Mouse (Mus musculus) spleen, adult 2 months (tissue): ENCODE data around the gene Card14. TPM values are rescaled to one million over a fixed set of nuclear protein-coding genes. Genes with fewer than 3 reads are reported as not detected.

Experiments
- DNase-seq, 2 experiments: peaks; one replicate each; pipeline versions ENCODE4 v3.0.0 to v3.0.0-alpha.2; 2012 to 2021; ENCODE audit warnings: low spot score in 2 of 2, low read depth in 1 of 2
- H3K27ac ChIP-seq: fragments of 200-500 bp; 2 replicates; pipeline ENCODE4 v1.5.1; 2012; ENCODE audit warnings: low read length, inconsistent platforms; ENCODE audit not compliant: insufficient read depth
- H3K27me3 ChIP-seq: fragments of 200-500 bp; 2 replicates; pipeline ENCODE4 v1.6.1; 2012; ENCODE audit warnings: mild to moderate bottlenecking, moderate library complexity, low read length, inconsistent platforms; ENCODE audit not compliant: control insufficient read depth, insufficient read depth
- H3K36me3 ChIP-seq: fragments of 200-500 bp; 2 replicates; pipeline ENCODE4 v1.6.1; 2012; ENCODE audit warnings: mild to moderate bottlenecking, low read length, inconsistent platforms; ENCODE audit not compliant: control insufficient read depth, insufficient read depth
- H3K4me1 ChIP-seq: fragments of 200-500 bp; 2 replicates; pipeline ENCODE4 v1.6.1; 2011; ENCODE audit warnings: inconsistent platforms; ENCODE audit not compliant: control insufficient read depth, insufficient read depth, insufficient read length
- H3K4me3 ChIP-seq: fragments of 200-500 bp; 2 replicates; pipeline ENCODE4 v1.5.1; 2011; ENCODE audit warnings: mild to moderate bottlenecking, inconsistent platforms; ENCODE audit not compliant: insufficient read depth, insufficient read length; ENCODE audit errors: extremely low read depth
- CTCF ChIP-seq: fragments of 200-500 bp; IDR thresholded peaks from 2 replicates; pipeline ENCODE4 v1.5.1; 2011; ENCODE audit warnings: mild to moderate bottlenecking, inconsistent platforms; ENCODE audit not compliant: insufficient read depth, insufficient read length, insufficient replicate concordance; ENCODE audit errors: extremely low read depth
- POLR2A ChIP-seq: fragments of 200-500 bp; IDR thresholded peaks from 2 replicates; pipeline ENCODE4 v1.6.1; 2011; ENCODE audit warnings: low read depth, low read length, inconsistent platforms
- WGBS: fragments of 180-500 bp; shearing (Covaris S2); methylation state at CpG from one replicate; pipeline ENCODE4 v1.1.7; 2018; 5-methylcytosine and 5-hydroxymethylcytosine counted together
- polyA plus RNA-seq: library from polyadenylated mRNA; depleted of rRNA; stranded (reverse); fragments of >200 nt; gene quantifications from 2 replicates; pipeline ENCODE4 v1.2.3, GENCODE M21; 2012; rRNA removed

Card14 gene
- polyA plus RNA-seq, 1 experiment: 0.02 TPM

DNA sequence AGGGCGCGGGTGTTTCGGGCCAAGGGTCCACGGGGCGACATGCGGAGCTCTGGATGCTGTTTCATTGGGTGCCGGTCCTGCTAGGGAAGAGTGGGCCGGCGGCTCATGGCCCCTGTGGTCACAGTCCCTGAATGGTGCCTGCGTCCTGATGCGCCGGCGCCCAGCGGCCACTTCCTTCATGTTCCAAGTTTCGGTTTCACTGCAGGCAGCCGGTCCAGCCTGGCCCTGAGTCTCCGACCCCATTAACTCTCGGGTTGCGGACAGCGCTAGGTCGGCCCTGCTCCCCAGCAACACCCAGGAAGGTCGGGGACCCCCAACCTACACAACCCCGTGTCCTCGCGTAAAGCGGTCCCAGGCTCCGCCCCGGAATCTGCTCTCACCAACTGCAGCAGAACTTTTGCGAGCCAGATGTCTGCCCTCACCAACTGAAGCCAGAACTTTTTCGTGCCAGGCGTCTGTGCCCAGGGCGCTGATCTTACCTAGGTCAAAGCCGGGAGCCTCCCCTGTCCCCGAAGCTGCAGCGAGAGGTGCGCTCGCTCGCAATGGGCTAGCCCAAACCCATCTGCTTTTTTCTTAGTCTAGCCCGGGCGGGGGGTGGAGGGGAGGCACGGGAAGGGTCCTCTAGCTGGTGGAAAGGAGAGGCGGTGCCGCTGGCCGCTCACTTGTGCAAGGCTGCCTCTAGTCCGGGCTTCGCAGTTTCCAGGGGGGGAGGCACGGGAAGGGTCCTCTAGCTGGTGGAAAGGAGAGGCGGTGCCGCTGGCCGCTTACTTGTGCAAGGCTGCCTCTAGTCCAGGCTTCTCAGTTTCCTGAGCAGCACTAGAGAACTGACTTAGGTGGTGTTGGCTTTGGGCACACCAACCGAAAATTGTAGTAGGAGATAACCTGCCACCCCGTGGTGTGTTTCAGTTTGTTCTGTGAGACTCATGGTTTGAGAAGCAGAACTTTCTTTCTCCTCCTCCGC lies 83.0 kb downstream of the Card14 start:
- Histone ChIP-seq H3K27me3 (no peaks in the 10 kb centered on the region), H3K27ac (peak overlapping the region; percentile 95), H3K36me3 (no peaks in the 10 kb centered on the region), H3K4me1 (peaks cover 32% of the 10 kb centered on the region), H3K4me3 (peak overlapping the region; percentile 95)
- TF ChIP-seq POLR2A (no peak; the same call in none of the 2 replicates), CTCF (no peak)
- WGBS: 2% methylated on average over 53 of the region's 53 CpGs
- peak in 1 of 2 experiments; percentile 63 for DNase-seq

DNA sequence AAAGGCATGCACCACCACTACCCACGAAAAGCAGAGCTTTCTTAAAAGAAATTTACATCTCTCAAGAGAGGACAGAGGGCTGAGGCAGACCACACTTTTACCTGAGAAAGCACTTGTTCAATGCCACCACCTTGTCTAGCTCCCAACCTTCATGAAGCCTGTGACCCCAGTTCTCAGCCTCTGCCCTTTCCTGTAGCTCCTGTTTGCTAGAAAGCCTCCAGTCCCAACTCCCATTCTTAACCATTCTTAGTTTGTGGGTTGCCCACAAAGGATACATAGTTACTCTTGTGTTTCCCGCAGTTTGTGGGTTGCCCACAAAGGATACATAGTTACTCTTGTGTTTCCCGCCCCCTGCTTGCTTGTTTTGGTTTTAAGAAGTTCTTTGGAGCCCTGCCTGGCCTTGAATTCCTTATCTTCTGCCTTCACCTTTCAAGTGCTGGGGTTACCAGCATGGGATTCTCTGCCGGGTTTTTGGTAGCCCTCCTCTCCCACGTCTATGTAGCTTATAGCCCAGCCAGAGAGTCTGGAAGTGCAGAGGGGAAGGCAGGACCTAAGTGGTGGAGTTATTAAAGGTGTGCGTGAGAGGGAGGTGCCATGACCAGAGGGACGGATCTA lies 83.9 kb downstream of the Card14 start:
- H3K36me3 ChIP-seq: no peaks in the 10 kb centered on the region
- TF ChIP-seq POLR2A: no peak
- TF ChIP-seq CTCF: no peak
- no peaks in the 10 kb centered on the region for H3K27me3 ChIP-seq
- peak overlapping the region; percentile 95 for H3K4me3 ChIP-seq
- DNase-seq: no peak
- H3K27ac ChIP-seq: peak overlapping the region; percentile 95
- 14% methylated on average over 7 of the region's 7 CpGs for WGBS
- H3K4me1 ChIP-seq: peaks cover 32% of the 10 kb centered on the region

DNA sequence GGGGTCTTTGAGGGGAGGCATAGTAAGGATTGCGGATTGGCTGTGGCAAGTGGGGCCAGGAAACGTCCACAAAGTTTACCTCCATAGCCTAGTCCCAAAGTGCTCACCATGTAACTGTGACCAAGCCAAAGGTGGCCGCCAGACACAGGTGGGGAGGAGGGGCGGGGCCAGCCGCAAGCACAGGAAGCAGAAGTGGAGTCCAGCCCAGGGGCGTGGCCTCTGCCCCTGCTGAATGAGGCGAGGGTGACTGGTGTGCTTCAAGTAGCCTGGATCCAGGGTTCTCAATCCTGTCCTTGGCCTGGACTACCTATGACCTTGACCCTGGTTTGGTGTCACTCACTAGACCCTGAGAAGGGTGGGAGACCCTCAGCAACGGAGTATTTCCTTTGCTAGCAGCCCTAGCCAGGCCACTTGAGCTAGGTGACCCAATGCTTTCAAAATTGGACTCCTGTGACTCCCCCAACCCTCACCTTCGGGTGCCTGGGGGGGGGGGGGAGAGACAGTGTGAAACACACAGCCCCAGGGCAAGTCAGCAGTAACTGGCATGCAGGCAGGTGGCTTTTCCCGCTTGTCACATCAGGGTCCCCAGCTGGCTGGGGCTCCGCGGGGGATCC lies 84.5 kb downstream of the Card14 start:
- peak; percentile 61 to 88 for DNase-seq
- peak overlapping the region; percentile 40 for H3K4me3 ChIP-seq
- WGBS: 7% methylated on average over 12 of the region's 12 CpGs
- no peak for TF ChIP-seq CTCF
- TF ChIP-seq POLR2A: no peak
- H3K36me3 ChIP-seq: no peaks in the 10 kb centered on the region
- peaks cover 32% of the 10 kb centered on the region for H3K4me1 ChIP-seq
- peak overlapping the region; percentile 95 for H3K27ac ChIP-seq
- H3K27me3 ChIP-seq: no peaks in the 10 kb centered on the region

DNA sequence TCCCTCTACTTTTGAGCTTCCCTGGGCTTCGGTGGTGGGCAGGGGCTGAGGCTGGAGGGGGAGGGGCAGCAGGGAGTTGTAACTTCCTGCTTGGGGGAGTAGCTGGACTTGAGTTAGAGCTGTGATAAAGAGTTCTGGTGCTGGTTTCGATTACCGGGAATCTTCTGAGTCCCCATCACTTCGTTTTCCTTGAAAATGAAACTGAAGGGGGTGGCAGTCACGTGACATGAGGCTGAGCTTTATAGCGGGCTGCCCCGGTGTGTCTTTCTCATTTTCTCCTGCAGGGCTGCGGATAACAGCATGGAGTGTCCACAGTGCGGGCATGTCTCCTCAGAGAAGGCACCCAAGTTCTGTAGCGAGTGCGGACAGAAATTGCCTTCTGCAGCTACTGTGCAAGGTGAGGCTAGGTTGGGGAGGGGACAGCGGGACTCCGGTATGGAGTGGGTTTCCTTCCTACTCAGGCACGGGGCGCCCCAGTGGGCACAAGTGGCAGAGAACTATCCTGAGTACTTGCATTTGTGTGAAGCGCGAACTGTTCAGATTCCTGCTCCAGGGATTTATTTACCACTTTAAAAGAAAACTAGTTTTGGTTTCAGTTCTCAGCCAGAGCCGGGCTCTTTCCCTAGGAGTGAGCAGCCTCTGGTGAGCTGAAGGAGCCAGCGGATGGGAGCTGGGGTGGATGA lies 85.4 kb downstream of the Card14 start, which contains the start of gene Rnf213:
Rnf213 (plus strand) TSS at position 301 of the 683 bp plus-strand sequence.
- under 1% methylated on average over 19 of the region's 19 CpGs for WGBS
- peak within 1 kb of the TSS; percentile 95 for H3K27ac ChIP-seq
- H3K27me3 ChIP-seq: no peaks in the 10 kb centered on the region
- H3K4me3 ChIP-seq: peak within 1 kb of the TSS; percentile 91
- TF ChIP-seq CTCF (no peak), POLR2A (peak; percentile 52)
- peaks cover 32% of the 10 kb centered on the region for H3K4me1 ChIP-seq
- H3K36me3 ChIP-seq: no peaks in the 10 kb centered on the region
- DNase-seq: peak; percentile 45 to 65

DNA sequence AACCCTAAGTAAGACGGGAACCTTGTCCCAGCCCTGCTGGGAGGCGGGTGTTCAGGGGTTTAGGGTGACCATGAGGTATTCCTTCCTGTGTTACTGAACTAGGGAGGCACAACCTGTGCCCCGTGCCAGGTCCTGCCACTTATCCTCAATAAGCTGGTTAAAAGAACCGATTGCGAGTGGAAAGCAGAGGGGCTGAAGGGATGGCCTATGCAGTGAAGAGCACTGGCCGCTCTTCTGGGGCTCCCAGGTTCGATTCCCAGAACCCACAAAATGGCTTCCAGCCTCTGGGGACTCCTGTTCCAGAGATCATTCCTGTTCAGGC lies 85.9 kb downstream of the Card14 start:
- Histone ChIP-seq H3K27ac (peak overlapping the region; percentile 82), H3K4me1 (peaks cover 32% of the 10 kb centered on the region), H3K4me3 (peak overlapping the region; percentile 91), H3K36me3 (no peaks in the 10 kb centered on the region), H3K27me3 (no peaks in the 10 kb centered on the region)
- no peak for DNase-seq
- 3% methylated on average over 7 of the region's 7 CpGs for WGBS
- no peak for TF ChIP-seq POLR2A
- TF ChIP-seq CTCF: no peak

DNA sequence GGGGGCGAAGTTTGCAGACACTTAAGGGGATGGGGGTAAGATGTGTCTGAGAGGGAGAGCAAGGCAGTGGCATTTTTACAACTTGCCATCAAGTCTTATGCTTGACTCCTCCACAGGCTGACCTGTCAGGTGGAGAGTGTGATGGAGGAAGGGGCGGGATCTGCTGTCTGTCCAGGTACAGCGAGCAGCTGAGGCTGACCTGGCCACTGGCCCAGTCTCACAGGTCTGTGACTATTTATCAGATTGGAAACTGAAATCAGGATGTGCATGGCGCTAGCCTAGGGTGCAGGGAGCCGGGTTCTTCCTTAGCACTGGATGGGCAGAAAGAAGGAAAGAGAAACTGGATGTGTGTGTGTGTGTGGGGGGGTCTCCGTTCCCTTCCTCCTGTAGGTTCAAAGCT lies 86.6 kb downstream of the Card14 start:
- no peak overlapping the region for H3K27ac ChIP-seq

More for the DNA sequence above, 86.6 kb downstream of the Card14 start:
- WGBS: 48% methylated on average over 6 of the region's 6 CpGs
- H3K4me1 ChIP-seq: peaks cover 32% of the 10 kb centered on the region
- no peak for TF ChIP-seq CTCF
- TF ChIP-seq POLR2A: no peak
- DNase-seq: no peak
- H3K36me3 ChIP-seq: no peaks in the 10 kb centered on the region
- no peaks in the 10 kb centered on the region for H3K27me3 ChIP-seq
- peak overlapping the region; percentile 91; the same call in 1 of the 2 replicates for H3K4me3 ChIP-seq

Other genes starting within 250 kb of the Card14 start
- gene Cbx4, start 221.5 kb upstream of the Card14 start, polyA plus RNA-seq: 17.2 and 23.5 TPM in 2 replicates
- gene Tbc1d16, start 79.3 kb upstream of the Card14 start, polyA plus RNA-seq: 3.9 and 4.6 TPM in 2 replicates
- gene Ccdc40, start 79.2 kb upstream of the Card14 start, polyA plus RNA-seq: 0.47 TPM in 2 replicates
- gene Gaa, start 39.9 kb upstream of the Card14 start, polyA plus RNA-seq: 68.2 and 81.1 TPM in 2 replicates
- gene Eif4a3, start 7.7 kb upstream of the Card14 start, polyA plus RNA-seq: 73.4 and 97.6 TPM in 2 replicates
- gene Sgsh, start 47.8 kb downstream of the Card14 start, polyA plus RNA-seq: 43.1 and 61.5 TPM in 2 replicates
- 28.3 and 35.8 TPM in 2 replicates for gene Slc26a11, start 47.8 kb downstream of the Card14 start, polyA plus RNA-seq
- 27.4 and 29.1 TPM in 2 replicates for gene Rnf213, start 85.3 kb downstream of the Card14 start, polyA plus RNA-seq
- gene Endov, start 183.6 kb downstream of the Card14 start, polyA plus RNA-seq: 15.7 and 20.6 TPM in 2 replicates
- 0.02 and 0.06 TPM in 2 replicates for gene Nptx1, start 240.0 kb downstream of the Card14 start, polyA plus RNA-seq